Mouse (Mus musculus): Measurements from ENCODE around the gene Cldn34c3.
"Not testable (repeated sequence)": the region's sequence is repeated elsewhere in the genome, so short reads cannot be mapped to it uniquely, and the experiment has no call there.

The Cldn34c3 gene

GRCm38 (mm10) chrX:123793365-123793764, at the start of gene Cldn34c3:
TSS of gene Cldn34c3 (plus strand) at chrX:123793665.
- CTCF ChIA-PET = not testable (repeated sequence)
